Mouse (Mus musculus) R1 (cell line): ENCODE data around the gene Gpr50.

ENCODE experiments used
- DNase-seq: peaks from one replicate; pipeline ENCODE4 v3.0.0-alpha.2; 2018; ENCODE audit warnings: low read depth, low spot score

Gpr50 gene

GRCm38 (mm10) chrX:71663374-71663773 is at the start of gene Gpr50:
Gene Gpr50, plus strand, starts transcription at chrX:71663667.
- DNase-seq: peak; percentile 43

GRCm38 (mm10) chrX:71622286-71622685 is 41.2 kb upstream of the Gpr50 start:
- DNase-seq: peak; percentile 19

- DNase-seq: peak; percentile 59
Measured at GRCm38 (mm10) chrX:71623843-71624242, 39.6 kb upstream of the Gpr50 start.

GRCm38 (mm10) chrX:71628306-71628705 is 35.2 kb upstream of the Gpr50 start:
- DNase-seq: peak; percentile 28

GRCm38 (mm10) chrX:71630709-71631108 is 32.8 kb upstream of the Gpr50 start:
- no peak for DNase-seq

GRCm38 (mm10) chrX:71631130-71631529 is 32.3 kb upstream of the Gpr50 start:
- no peak for DNase-seq

GRCm38 (mm10) chrX:71647958-71648357 is 15.5 kb upstream of the Gpr50 start:
- peak; percentile 26 for DNase-seq

- no peak for DNase-seq
Measured at GRCm38 (mm10) chrX:71648434-71648833, 15.0 kb upstream of the Gpr50 start.

GRCm38 (mm10) chrX:71648848-71649454 is 14.5 kb upstream of the Gpr50 start:
- DNase-seq: peak; percentile 35

- DNase-seq: no peak
Measured at GRCm38 (mm10) chrX:71649993-71650392, 13.5 kb upstream of the Gpr50 start.

- no peak for DNase-seq
Measured at GRCm38 (mm10) chrX:71661794-71662193, 1.7 kb upstream of the Gpr50 start.

- DNase-seq: peak; percentile 8
Measured at GRCm38 (mm10) chrX:71663871-71664687, 612 bp downstream of the Gpr50 start.

GRCm38 (mm10) chrX:71664688-71665026 is 1.2 kb downstream of the Gpr50 start:
- DNase-seq: peak; percentile 23

- DNase-seq: peak; percentile 63
Measured at GRCm38 (mm10) chrX:71670254-71670653, 6.8 kb downstream of the Gpr50 start.

- DNase-seq: peak; percentile 57
Measured at GRCm38 (mm10) chrX:71700817-71701469, 37.5 kb downstream of the Gpr50 start.
